Mouse (Mus musculus) embryo, embryonic 10 days (tissue): ENCODE results near the gene Ptchd1.
A peak's percentile ranks its signal among the peaks of the same experiment; 100 is the strongest.

Experiments used
- DNase-seq: peaks from one replicate; pipeline ENCODE4 v3.0.0-alpha.2; 2015; ENCODE audit warnings: low spot score

Ptchd1 gene

DNA sequence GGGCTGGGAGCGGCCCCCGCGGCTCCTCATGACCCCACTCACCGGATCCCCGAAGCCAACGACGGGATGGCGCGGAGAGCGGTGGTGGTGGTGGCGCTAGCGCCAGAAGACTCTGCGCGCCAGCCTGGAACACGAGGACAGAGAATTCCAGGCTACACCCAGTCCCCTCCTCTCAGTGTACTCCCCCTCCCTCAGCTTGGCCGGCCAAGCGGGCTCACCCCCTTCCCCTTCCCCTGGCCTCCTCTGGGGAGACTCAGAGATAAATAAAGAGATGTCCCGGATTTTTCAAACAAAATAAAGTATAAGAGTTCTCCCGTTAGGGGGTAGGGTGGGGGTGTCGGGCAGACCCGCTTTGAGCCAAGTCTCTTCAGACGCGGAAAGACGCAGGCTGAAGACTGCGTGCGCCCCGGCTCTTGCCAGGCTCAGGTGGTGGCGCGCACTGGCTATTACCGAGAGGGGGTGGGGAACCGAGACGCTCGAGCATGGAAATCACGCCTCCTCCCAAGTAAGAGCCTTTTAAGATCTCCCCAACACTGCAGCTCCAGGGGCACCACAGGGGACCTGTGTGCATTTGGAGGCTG is at the start of gene Ptchd1:
Gene Ptchd1, minus strand, starts transcription at position 114 of the 581 bp plus-strand sequence.
- DNase-seq, result peak; percentile 22

DNA sequence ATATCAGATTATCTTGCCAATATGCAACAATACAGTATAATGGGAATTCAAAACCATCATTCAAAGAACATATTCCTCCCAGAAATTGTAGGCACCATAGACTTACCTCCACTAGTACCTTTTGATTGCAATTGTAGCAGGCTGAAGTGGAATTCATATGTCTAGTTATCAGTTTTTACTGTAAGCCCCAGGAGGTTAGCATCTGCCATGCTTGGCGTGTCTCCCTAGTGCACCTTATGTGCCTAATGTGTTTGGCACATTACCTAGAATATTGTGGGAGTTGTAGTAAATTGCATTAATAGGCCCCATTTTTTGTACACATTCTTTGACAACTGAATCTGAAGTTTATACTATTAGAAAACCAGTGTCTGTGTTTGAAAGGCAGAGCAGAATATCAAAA is 34.4 kb upstream of the Ptchd1 start:
- DNase-seq, result no peak

DNA sequence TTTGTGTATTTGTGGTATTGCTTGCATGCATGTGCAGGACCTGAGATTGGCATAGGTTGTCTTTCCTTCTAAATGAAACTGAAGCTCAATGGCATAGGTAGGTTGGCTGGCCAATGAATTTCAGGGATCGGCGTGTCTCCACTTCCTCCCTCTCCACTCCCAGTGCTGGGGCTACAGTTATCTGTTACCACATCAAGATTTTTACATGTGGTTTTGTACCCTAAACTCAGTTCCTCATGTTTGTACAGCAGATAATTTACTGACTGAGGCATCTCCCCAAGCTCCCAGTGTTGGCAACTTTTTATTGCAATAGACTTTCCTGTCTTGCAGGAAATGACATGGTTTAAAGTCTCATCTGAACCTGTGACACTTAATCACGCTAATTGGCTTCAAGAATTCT is 22.4 kb upstream of the Ptchd1 start:
- no peak for DNase-seq

DNA sequence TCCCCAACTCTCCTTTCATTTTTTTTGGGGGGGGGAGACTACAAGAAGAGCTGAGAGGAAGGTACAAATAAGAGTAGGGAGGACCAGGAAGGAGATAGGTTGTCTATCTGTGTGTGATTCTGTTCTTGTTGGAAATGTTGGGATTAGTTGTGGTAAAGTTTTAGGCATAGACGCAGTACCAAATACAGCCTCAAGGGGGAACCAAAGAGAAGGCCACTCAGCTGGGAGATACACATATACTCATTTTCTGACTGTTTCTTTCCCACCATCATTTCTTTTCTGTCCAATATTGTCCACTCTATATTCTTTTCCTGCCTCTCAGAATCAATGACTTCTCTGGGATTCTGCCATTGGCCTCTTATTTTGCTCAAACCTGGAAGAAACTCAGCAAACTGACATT is 20.4 kb upstream of the Ptchd1 start:
- DNase-seq, result no peak

DNA sequence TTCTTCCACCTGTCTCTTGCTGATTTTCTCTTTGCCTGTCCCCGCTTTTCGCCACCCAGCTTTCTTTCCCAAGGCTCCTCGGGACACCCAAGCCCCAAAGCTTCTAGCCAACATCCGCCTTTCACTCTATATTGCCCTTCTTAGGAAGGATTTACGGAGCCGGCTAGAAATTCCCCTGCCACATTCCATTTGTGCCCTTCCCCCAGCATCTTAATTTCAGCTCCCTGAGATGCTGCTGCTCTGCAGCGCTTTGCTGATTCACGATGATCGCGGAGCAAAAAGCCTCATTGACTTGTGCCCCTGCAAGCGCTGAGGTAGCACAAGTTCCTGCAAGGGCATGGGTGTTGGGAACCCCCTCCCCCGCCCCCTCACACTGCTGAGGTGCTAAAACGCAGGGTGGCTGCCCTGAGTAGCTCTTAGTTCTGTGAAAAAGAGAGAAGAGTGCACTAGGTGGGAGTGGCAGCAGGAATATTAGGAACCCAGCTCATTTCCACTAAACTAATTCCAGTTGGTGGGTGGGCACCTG is 2.1 kb upstream of the Ptchd1 start:
- peak; percentile 20 for DNase-seq

DNA sequence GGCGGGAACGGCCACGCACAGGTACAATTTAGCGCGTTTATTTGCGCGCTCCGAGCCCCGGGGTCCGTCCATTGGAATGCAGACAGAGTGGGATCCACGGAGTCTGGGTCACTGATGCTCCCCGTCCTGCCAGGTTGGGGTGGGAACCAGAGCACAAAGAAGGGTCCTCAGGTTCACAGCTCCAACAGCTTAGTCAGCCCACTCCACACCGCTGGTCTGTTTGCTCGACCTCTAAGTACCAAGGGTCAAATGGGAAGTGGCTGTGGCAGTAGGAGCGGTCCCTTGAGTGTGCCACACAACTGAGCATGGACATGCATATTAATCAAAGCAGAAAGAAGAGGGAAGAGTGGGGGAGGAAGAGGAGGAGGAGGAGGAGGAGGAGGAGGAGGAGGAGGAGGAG is 1.3 kb upstream of the Ptchd1 start:
- DNase-seq, result no peak

DNA sequence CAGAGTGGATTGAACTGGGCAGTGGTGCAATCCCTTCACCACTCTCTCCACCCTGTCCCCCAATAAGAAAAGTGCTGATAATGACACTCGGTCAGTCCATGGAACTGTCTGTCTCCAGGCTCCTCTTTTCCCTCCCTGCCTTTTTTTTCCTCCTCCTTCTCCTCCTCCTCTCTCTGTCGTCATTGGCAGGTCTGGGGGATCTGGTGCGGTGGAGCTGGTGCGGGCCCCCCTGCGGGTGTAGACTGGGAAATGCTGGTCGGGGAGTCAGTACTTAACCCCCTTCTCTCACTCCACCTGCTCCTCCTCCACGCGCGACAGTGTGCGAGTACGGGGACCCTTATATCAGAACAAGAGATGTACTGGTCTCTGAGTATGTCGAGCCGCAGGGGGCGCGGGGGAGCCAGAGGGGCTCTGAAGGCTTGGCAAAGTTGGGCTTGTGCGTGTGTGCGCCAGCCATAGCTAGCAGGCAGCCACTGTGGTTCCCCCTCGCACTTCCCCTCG is 777 bp upstream of the Ptchd1 start, which contains the start of gene Gm15155:
Gene Gm15155, plus strand, starts transcription at position 401 of the 501 bp plus-strand sequence.
- DNase-seq, result no peak

DNA sequence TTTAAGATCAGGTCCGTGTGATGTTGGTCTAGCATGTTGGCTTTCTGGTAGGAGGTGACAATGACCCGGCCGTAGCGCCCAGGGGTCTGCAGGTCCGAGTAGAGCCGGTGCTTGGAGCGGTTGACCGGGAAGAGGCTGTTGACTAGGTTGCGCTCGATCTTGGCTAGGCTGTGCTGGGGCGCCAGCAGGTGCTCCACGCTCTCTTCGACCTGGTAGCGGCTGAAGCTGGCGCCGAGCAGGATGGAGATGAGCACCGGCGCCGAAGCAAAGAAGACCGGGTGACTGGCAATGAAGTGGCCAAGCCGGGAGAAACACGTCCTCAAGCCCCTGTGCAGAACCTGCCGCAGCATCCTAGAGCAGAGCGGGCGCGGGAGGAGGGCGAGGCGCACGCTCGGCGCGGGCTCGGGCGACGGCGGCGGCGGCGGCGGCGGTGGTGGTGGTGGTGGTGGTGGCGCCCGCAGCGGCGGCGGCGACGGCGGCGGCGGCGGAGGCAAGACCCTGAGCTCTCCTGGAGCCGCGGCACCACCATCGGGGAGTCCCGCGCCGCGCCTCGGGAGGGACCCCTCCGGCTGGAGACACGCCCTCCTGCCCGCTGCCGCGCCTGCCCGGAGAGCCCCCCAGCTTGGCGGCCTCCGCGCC is 534 bp downstream of the Ptchd1 start:
- peak; percentile 11 for DNase-seq

DNA sequence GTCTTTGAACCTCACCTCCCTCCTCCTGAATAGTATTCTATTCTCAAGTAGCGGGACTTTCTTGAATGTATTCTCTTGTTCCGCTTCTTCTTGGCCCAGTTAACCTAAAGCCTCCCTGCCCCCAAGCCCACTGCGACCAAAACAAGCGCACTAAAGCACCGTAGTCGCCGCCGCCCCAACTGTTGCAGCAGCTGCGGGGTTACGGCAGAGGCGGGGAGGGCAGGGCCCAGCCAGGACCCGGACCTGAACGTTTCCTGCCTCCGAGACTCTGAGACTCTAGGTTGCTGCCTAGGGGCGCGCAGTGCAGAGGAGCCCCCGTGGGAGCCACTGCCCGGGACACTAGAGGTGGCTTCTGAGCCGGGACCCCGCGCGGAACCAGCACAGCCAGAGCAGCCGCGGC is 1.1 kb downstream of the Ptchd1 start:
- DNase-seq, result no peak

DNA sequence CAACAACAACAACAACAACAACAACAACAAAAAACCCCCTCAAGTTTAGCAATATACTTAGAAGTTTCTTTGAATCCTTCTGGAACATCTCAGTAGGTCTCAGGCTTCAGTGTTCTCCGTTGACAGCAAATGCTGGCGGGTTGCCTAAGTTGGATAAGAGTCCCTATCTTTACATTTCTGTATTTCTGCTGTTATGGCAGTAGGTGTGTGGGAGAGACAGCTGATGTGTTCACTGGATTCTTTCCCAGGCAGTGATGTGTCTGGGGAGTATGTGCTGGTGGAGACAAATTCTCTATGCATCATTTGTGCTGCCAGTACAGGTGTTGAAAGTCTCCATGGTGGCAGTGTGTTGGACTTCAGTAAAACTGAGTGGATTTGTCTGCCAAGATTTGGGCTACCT is 22.4 kb downstream of the Ptchd1 start:
- DNase-seq, result no peak

DNA sequence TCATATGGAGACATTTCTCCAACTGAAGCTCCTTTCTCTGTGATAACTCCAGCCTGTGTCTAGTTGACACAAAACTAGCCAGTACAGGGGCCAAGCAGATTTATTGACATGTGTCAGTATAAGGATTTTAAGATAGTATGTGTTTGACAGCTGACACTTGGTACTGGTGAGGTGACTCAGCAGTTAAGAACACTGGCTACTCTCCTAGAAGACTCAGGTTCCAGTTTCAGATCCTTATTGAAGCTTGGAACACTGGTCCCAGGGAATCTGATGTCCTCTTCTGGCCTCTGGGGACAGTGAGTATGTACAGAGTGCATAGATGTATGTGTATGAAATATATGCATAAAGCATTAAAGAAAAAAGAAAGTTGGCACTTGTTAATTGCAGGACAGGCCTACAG is 27.2 kb downstream of the Ptchd1 start:
- DNase-seq, result no peak

DNA sequence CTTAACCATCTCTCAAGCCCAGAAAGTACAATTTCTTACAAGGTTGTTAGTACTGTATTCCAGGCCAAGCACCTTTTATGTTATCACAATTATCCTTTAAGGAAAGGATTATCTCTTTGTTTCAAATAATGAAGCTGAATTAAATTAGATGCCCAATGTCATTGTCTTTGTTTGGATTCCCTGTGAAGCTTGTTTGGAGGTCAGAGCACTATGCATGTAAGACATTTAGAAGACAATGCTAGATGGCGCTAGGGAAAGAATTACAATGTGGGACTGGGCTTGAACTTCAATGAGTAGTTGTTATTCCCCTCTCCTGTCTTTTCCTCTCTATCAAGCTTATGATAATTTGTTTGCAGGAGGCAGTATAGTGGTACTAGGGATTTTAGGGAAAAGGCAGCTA is 28.9 kb downstream of the Ptchd1 start:
- no peak for DNase-seq

DNA sequence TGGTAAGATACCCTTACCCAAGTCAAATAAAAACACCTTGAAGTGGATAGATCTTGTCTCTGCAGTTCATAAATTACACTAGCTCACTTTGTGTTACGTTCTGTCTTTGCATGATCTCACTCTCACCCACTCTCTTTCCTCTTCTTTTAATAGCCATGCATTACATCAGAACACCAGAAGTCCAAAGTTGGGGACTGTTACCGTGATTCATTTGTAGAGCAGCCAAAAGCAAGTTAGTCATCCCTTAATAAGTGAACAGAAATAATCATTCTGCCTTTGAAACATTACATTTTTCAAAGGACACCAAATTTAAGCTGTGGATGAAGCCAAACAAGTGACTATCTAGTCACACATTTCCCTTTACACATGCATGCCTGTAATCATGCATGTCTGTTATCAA is 31.1 kb downstream of the Ptchd1 start:
- no peak for DNase-seq

DNA sequence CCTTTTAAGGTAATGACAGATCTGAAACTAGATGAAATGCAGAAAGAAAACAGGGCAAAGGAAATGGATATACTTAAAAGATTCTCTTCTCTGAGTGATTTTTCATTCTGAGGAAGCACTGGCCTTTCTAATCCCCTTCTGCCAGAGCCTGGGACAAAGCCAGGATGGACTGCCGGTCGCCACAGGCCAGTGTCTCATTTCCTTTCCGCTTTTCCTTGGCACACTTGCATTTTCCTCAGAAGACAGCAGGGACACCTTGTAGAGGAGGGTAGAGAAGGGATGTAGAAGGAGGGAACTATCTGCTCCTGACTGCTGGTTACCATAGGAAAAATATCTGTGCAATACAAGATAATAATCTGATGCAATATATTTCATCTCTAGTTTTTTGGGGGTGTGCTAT is 32.1 kb downstream of the Ptchd1 start:
- no peak for DNase-seq

DNA sequence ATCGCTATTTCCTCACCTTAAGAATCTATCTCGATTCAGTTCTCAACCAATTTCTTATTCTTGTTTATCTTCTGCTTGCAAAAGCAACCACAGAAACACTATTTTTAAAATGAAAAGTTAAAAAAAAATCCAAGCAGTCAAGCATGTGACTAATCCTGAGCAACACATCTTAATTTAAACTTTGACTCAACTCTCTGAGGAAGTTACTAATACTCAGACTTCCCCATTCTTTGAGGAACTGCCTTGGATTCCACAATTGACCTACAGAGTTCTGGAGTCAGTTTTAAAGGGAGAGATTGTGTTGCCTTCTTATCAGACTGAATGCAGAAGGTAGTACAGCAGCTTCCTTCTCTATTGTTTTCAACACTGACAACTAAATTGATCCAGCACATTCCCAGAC is 39.0 kb downstream of the Ptchd1 start:
- DNase-seq, result no peak

DNA sequence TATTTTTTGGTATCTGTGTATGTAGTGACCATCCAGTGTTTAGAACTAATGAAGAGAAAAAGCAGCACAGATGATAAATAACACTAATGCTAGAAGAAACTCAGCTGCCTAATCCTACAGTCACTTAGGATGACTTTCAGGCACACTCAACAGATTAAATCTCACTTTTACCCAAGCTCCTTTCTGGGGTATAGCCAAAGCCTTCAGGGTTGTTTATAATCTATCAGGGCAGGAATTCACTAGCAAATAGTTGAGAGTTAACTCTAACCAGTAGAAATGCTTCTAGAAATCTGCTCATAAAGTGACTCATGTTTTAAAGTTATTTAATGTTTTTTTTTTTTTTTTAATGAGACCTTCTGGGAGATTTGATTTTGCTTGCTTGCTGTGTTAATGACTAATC is 43.8 kb downstream of the Ptchd1 start:
- DNase-seq, result no peak

DNA sequence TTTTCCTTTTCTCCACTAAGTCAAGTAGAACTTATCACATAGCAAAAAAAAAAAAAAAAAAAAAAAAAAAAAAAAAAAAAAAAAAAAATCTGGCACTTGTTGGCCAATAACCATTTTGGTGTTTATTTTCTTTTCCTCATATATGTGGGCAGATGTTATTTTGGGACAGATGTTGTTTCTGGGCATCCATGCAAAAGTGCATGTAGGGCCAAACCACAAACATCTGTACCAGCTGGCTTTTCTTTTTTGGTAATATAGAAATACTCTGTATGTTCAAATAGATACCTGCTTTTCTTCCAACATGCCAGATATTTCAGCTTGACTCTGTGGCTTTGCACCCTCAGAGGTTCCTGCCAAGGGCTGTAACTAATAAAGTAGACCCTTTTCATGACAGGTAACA is 51.2 kb downstream of the Ptchd1 start:
- DNase-seq, result no peak

DNA sequence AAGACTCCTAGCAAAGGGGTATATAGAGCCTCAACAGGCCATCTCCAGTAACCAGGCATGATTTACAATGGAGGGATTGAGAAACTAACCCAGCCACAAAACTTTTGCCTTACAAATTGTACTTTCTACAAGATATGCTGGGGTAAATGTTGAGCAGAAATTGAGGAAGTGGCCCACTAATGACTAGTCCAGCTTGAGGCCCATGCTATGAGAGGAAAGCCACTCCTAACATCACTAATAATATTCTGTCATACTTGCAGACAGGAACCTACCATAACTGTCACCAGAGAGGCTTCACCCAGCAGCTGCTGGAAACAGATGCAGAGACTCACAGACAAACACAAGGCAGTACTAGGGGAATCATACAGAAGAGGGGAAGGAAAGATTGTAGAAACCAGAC is 79.8 kb downstream of the Ptchd1 start:
- no peak for DNase-seq
